Mouse (Mus musculus) megakaryocyte, embryonic 14.5 days (primary cell): Measurements from ENCODE around the gene Mettl5. TPM values are rescaled to one million over a fixed set of nuclear protein-coding genes. Genes with fewer than 3 reads are reported as not detected.

Experiments
- H3K27me3 ChIP-seq: replicated peaks from 2 replicates; pipeline ENCODE3; 2012; ENCODE audit warnings: inconsistent platforms
- H3K36me3 ChIP-seq: replicated peaks from 2 replicates; pipeline ENCODE3; 2012; ENCODE audit warnings: low read length, inconsistent platforms, mixed read lengths
- H3K4me1 ChIP-seq: 2 replicates; pipeline ENCODE4 v1.6.1; 2012; ENCODE audit warnings: inconsistent platforms
- H3K4me3 ChIP-seq: replicated peaks from 2 replicates; pipeline ENCODE3; 2012; ENCODE audit warnings: moderate library complexity, mild to moderate bottlenecking, inconsistent platforms
- H3K9me3 ChIP-seq: 2 replicates; pipeline ENCODE4 v1.6.1; 2012; ENCODE audit warnings: inconsistent platforms
- FLI1 ChIP-seq: IDR thresholded peaks from 2 replicates; pipeline ENCODE4 v1.6.1; 2012; ENCODE audit warnings: low read length, inconsistent platforms, mixed read lengths
- GATA1 ChIP-seq: IDR thresholded peaks from 3 replicates; pipeline ENCODE4 v1.6.1; 2012; ENCODE audit warnings: mixed read lengths, low read length, inconsistent platforms, borderline replicate concordance
- polyA plus RNA-seq: library from polyadenylated mRNA; stranded (reverse); fragments of >175 nt; gene quantifications from 2 replicates; pipeline ENCODE4 v1.2.3, GENCODE M21; 2012; ENCODE audit warnings: low replicate concordance; ENCODE audit not compliant: insufficient read depth

The Mettl5 gene
- polyA plus RNA-seq, 1 experiment: 68.5 TPM

GRCm38 (mm10) chr2:69895502-69896223 is 10.2 kb upstream of the Mettl5 start:
- no peaks in the 10 kb centered on the region for H3K27me3 ChIP-seq

GRCm38 (mm10) chr2:69893891-69894290 is 8.5 kb upstream of the Mettl5 start:
- H3K4me1 ChIP-seq: peaks cover 40% of the 10 kb centered on the region
- no peak for TF ChIP-seq GATA1
- TF ChIP-seq FLI1: no peak
- H3K4me3 ChIP-seq: no peak overlapping the region
- no peaks in the 10 kb centered on the region for H3K27me3 ChIP-seq
- no peaks in the 10 kb centered on the region for H3K9me3 ChIP-seq
- H3K36me3 ChIP-seq: no peaks in the 10 kb centered on the region

More at GRCm38 (mm10) chr2:69895502-69896223, 10.2 kb upstream of the Mettl5 start:
- TF ChIP-seq FLI1 (no peak), GATA1 (no peak)
- Histone ChIP-seq H3K4me1 (peaks cover 53% of the 10 kb centered on the region), H3K36me3 (peaks cover 4% of the 10 kb centered on the region), H3K9me3 (no peaks in the 10 kb centered on the region), H3K4me3 (no peak overlapping the region)

GRCm38 (mm10) chr2:69893145-69893544 is 7.7 kb upstream of the Mettl5 start:
- Histone ChIP-seq H3K4me1 (peaks cover 33% of the 10 kb centered on the region), H3K9me3 (no peaks in the 10 kb centered on the region), H3K27me3 (no peaks in the 10 kb centered on the region), H3K36me3 (no peaks in the 10 kb centered on the region), H3K4me3 (no peak overlapping the region)
- TF ChIP-seq GATA1 (no peak), FLI1 (no peak)

- H3K9me3 ChIP-seq: no peaks in the 10 kb centered on the region
- H3K36me3 ChIP-seq: no peaks in the 10 kb centered on the region
- H3K4me1 ChIP-seq: peaks cover 32% of the 10 kb centered on the region
- TF ChIP-seq FLI1: no peak
- TF ChIP-seq GATA1: no peak
- H3K27me3 ChIP-seq: no peaks in the 10 kb centered on the region
- H3K4me3 ChIP-seq: no peak overlapping the region
Measured at GRCm38 (mm10) chr2:69890843-69891242, 5.4 kb upstream of the Mettl5 start.

- Histone ChIP-seq H3K9me3 (no peaks in the 10 kb centered on the region), H3K36me3 (no peaks in the 10 kb centered on the region), H3K4me3 (no peak overlapping the region), H3K4me1 (peaks cover 35% of the 10 kb centered on the region), H3K27me3 (no peaks in the 10 kb centered on the region)
- TF ChIP-seq GATA1 (no peak), FLI1 (no peak)
Measured at GRCm38 (mm10) chr2:69888957-69889356, 3.5 kb upstream of the Mettl5 start.

GRCm38 (mm10) chr2:69885050-69885449 is 365 bp downstream of the Mettl5 start:
- peaks cover 15% of the 10 kb centered on the region for H3K4me1 ChIP-seq
- no peak for TF ChIP-seq GATA1
- TF ChIP-seq FLI1: no peak
- H3K36me3 ChIP-seq: peaks cover 13% of the 10 kb centered on the region
- H3K4me3 ChIP-seq: peak overlapping the region; percentile 98
- no peaks in the 10 kb centered on the region for H3K27me3 ChIP-seq
- no peaks in the 10 kb centered on the region for H3K9me3 ChIP-seq

- Histone ChIP-seq H3K4me1 (peaks cover 15% of the 10 kb centered on the region), H3K36me3 (peaks cover 18% of the 10 kb centered on the region), H3K9me3 (no peaks in the 10 kb centered on the region), H3K27me3 (no peaks in the 10 kb centered on the region), H3K4me3 (peak overlapping the region; percentile 98)
- no peak for TF ChIP-seq FLI1
- TF ChIP-seq GATA1: no peak
Measured at GRCm38 (mm10) chr2:69884581-69884980, 834 bp downstream of the Mettl5 start.

GRCm38 (mm10) chr2:69883990-69884391 is 1.4 kb downstream of the Mettl5 start:
- peaks cover 15% of the 10 kb centered on the region for H3K4me1 ChIP-seq
- H3K36me3 ChIP-seq: peaks cover 23% of the 10 kb centered on the region
- no peak for TF ChIP-seq FLI1
- no peak for TF ChIP-seq GATA1
- H3K9me3 ChIP-seq: no peaks in the 10 kb centered on the region
- peak overlapping the region; percentile 98 for H3K4me3 ChIP-seq
- H3K27me3 ChIP-seq: no peaks in the 10 kb centered on the region

- Histone ChIP-seq H3K9me3 (no peaks in the 10 kb centered on the region), H3K4me1 (peaks cover 35% of the 10 kb centered on the region), H3K4me3 (peak overlapping the region; percentile 97), H3K36me3 (peaks cover 27% of the 10 kb centered on the region), H3K27me3 (no peaks in the 10 kb centered on the region)
- TF ChIP-seq FLI1 (no peak), GATA1 (no peak)
Measured at GRCm38 (mm10) chr2:69862117-69862657, 23.2 kb downstream of the Mettl5 start.

GRCm38 (mm10) chr2:69861485-69862091 is 23.8 kb downstream of the Mettl5 start, which contains the start of gene Ssb:
Ssb (plus strand) TSS chr2:69861562.
- Histone ChIP-seq H3K27me3 (no peaks in the 10 kb centered on the region), H3K9me3 (no peaks in the 10 kb centered on the region), H3K4me3 (peak within 1 kb of the TSS; percentile 97), H3K36me3 (peaks cover 21% of the 10 kb centered on the region), H3K4me1 (peaks cover 41% of the 10 kb centered on the region)
- TF ChIP-seq GATA1 (no peak), FLI1 (no peak)
